Mouse (Mus musculus) hindbrain, embryonic 10.5 days (tissue): Measurements from ENCODE around the gene Epp13. TPM values are rescaled to one million over a fixed set of nuclear protein-coding genes. Genes with fewer than 3 reads are reported as not detected.
"Not testable (repeated sequence)": the region's sequence is repeated elsewhere in the genome, so short reads cannot be mapped to it uniquely, and the experiment has no call there.

Experiments used
- DNase-seq: peaks from one replicate; pipeline ENCODE4 v3.0.0-alpha.2; 2017; ENCODE audit warnings: low spot score
- H3K27ac ChIP-seq: fragments of 300-500 bp; sonication (generic); 2 replicates; pipeline ENCODE4 v1.5.1; 2016; ENCODE audit warnings: mild to moderate bottlenecking, moderate library complexity
- H3K27me3 ChIP-seq: fragments of 300-500 bp; sonication (generic); 2 replicates; pipeline ENCODE4 v1.6.1; 2016; ENCODE audit warnings: mild to moderate bottlenecking; ENCODE audit not compliant: poor library complexity, insufficient read depth, severe bottlenecking
- H3K36me3 ChIP-seq: fragments of 300-500 bp; sonication (generic); 2 replicates; pipeline ENCODE4 v1.6.1; 2016; ENCODE audit warnings: mild to moderate bottlenecking, moderate library complexity
- H3K4me1 ChIP-seq: fragments of 300-500 bp; sonication (generic); replicated peaks from 2 replicates; pipeline ENCODE4 v1.6.1; 2016; ENCODE audit warnings: mild to moderate bottlenecking
- H3K4me3 ChIP-seq: fragments of 300-500 bp; sonication (generic); 2 replicates; pipeline ENCODE4 v1.5.1; 2016; ENCODE audit warnings: mild to moderate bottlenecking, moderate library complexity
- H3K9me3 ChIP-seq: fragments of 300-500 bp; sonication (generic); 2 replicates; pipeline ENCODE4 v1.6.1; 2016; ENCODE audit warnings: mild to moderate bottlenecking, moderate library complexity
- WGBS: fragments of 180-500 bp; shearing (Covaris S2); methylation state at CpG from one replicate; pipeline ENCODE4 v1.1.7; 2016; 5-methylcytosine and 5-hydroxymethylcytosine counted together
- polyA plus RNA-seq: library from polyadenylated mRNA; unstranded; fragments of >200 nt; fragmentation: Nextera tagmentation; extraction: Ambion mirVana; gene quantifications from 2 replicates; pipeline ENCODE4 v1.2.1, GENCODE M21; 2016

The Epp13 gene
- polyA plus RNA-seq, 1 experiment from 2014 or later, result 0.24 TPM

- WGBS, result 33% methylated on average over 16 of the region's 16 CpGs
Measured at GRCm38 (mm10) chr7:6258232-6259220, 6.0 kb downstream of the Epp13 start.

GRCm38 (mm10) chr7:6260004-6260403 lies 7.5 kb downstream of the Epp13 start:
- H3K36me3 ChIP-seq, H3K27me3 ChIP-seq, H3K4me3 ChIP-seq, DNase-seq, H3K9me3 ChIP-seq, H3K27ac ChIP-seq, H3K4me1 ChIP-seq: not testable (repeated sequence)
- 40% methylated on average over 2 of the region's 2 CpGs for WGBS

More at GRCm38 (mm10) chr7:6258232-6259220, 6.0 kb downstream of the Epp13 start:
- Histone ChIP-seq H3K9me3 (peaks cover 10% of the 10 kb centered on the region; the same call in 1 of the 2 replicates), H3K4me1 (no peaks in the 10 kb centered on the region), H3K27me3 (no peaks in the 10 kb centered on the region), H3K36me3 (no peaks in the 10 kb centered on the region), H3K27ac (no peak overlapping the region), H3K4me3 (no peak overlapping the region)
- no peak for DNase-seq

- H3K27ac ChIP-seq, result no peak overlapping the region
- WGBS, result 84% methylated on average over 3 of the region's 3 CpGs
Measured at GRCm38 (mm10) chr7:6262120-6262519, 9.6 kb downstream of the Epp13 start.

GRCm38 (mm10) chr7:6262984-6263383 lies 10.5 kb downstream of the Epp13 start:
- no peaks in the 10 kb centered on the region for H3K27me3 ChIP-seq
- 84% methylated on average over 4 of the region's 4 CpGs for WGBS
- H3K27ac ChIP-seq, result no peak overlapping the region
- no peak overlapping the region for H3K4me3 ChIP-seq
- no peaks in the 10 kb centered on the region for H3K4me1 ChIP-seq
- DNase-seq, result no peak
- no peaks in the 10 kb centered on the region for H3K36me3 ChIP-seq
- peaks cover 3% of the 10 kb centered on the region; the same call in 1 of the 2 replicates for H3K9me3 ChIP-seq

More at GRCm38 (mm10) chr7:6262120-6262519, 9.6 kb downstream of the Epp13 start:
- H3K27me3 ChIP-seq, result no peaks in the 10 kb centered on the region
- no peaks in the 10 kb centered on the region for H3K4me1 ChIP-seq
- H3K9me3 ChIP-seq, result peaks cover 3% of the 10 kb centered on the region; the same call in 1 of the 2 replicates
- no peak for DNase-seq
- H3K36me3 ChIP-seq, result no peaks in the 10 kb centered on the region
- H3K4me3 ChIP-seq, result no peak overlapping the region

GRCm38 (mm10) chr7:6265695-6266094 lies 13.2 kb downstream of the Epp13 start:
- 63% methylated on average over 8 of the region's 8 CpGs for WGBS
- no peak overlapping the region for H3K4me3 ChIP-seq
- no peaks in the 10 kb centered on the region for H3K36me3 ChIP-seq
- peaks cover 3% of the 10 kb centered on the region; the same call in 1 of the 2 replicates for H3K9me3 ChIP-seq
- no peaks in the 10 kb centered on the region for H3K4me1 ChIP-seq
- H3K27ac ChIP-seq, result no peak overlapping the region
- peak; percentile 23 for DNase-seq
- H3K27me3 ChIP-seq, result no peaks in the 10 kb centered on the region

GRCm38 (mm10) chr7:6277906-6278305 lies 25.4 kb downstream of the Epp13 start:
- WGBS, result 68% methylated on average over 3 of the region's 3 CpGs
- no peaks in the 10 kb centered on the region for H3K27me3 ChIP-seq
- H3K27ac ChIP-seq, result no peak overlapping the region

GRCm38 (mm10) chr7:6282749-6283148 lies 30.2 kb downstream of the Epp13 start:
- Histone ChIP-seq H3K36me3 (no peaks in the 10 kb centered on the region), H3K4me3 (peak overlapping the region; percentile 61), H3K27ac (peak overlapping the region; percentile 91), H3K9me3 (peaks cover 6% of the 10 kb centered on the region; the same call in 1 of the 2 replicates), H3K27me3 (no peaks in the 10 kb centered on the region), H3K4me1 (peaks cover 18% of the 10 kb centered on the region)
- WGBS, result 3% methylated on average over 1 of the region's 1 CpGs
- peak; percentile 67 for DNase-seq

More at GRCm38 (mm10) chr7:6277906-6278305, 25.4 kb downstream of the Epp13 start:
- Histone ChIP-seq H3K36me3 (no peaks in the 10 kb centered on the region), H3K9me3 (0 out of 2 replicates have a peak, but pooled peaks cover 2% of the 10 kb centered on the region), H3K4me1 (no peaks in the 10 kb centered on the region), H3K4me3 (no peak overlapping the region)
- no peak for DNase-seq

GRCm38 (mm10) chr7:6283451-6284075 lies 31.1 kb downstream of the Epp13 start:
- peak; percentile 86 for DNase-seq
- Histone ChIP-seq H3K4me1 (peaks cover 24% of the 10 kb centered on the region), H3K27ac (peak overlapping the region; percentile 91), H3K4me3 (peak overlapping the region; percentile 61), H3K36me3 (no peaks in the 10 kb centered on the region), H3K27me3 (no peaks in the 10 kb centered on the region), H3K9me3 (peaks cover 6% of the 10 kb centered on the region; the same call in 1 of the 2 replicates)
- under 1% methylated on average over 23 of the region's 23 CpGs for WGBS

- H3K4me1 ChIP-seq, result peaks cover 26% of the 10 kb centered on the region
- H3K36me3 ChIP-seq, result no peaks in the 10 kb centered on the region
- H3K27me3 ChIP-seq, result no peaks in the 10 kb centered on the region
- 86% methylated on average over 4 of the region's 4 CpGs for WGBS
- DNase-seq, result no peak
- H3K9me3 ChIP-seq, result peaks cover 4% of the 10 kb centered on the region; the same call in 1 of the 2 replicates
- H3K27ac ChIP-seq, result no peak overlapping the region
- H3K4me3 ChIP-seq, result no peak overlapping the region
Measured at GRCm38 (mm10) chr7:6284442-6285012, 32.0 kb downstream of the Epp13 start.

- peaks cover 26% of the 10 kb centered on the region for H3K4me1 ChIP-seq
- DNase-seq, result no peak
- H3K36me3 ChIP-seq, result 0 out of 2 replicates have a peak, but pooled peaks cover under 1% of the 10 kb centered on the region
- no peaks in the 10 kb centered on the region for H3K27me3 ChIP-seq
- 88% methylated on average over 6 of the region's 6 CpGs for WGBS
- peak overlapping the region; percentile 59 for H3K4me3 ChIP-seq
- H3K27ac ChIP-seq, result no peak overlapping the region
- H3K9me3 ChIP-seq, result peaks cover 4% of the 10 kb centered on the region; the same call in 1 of the 2 replicates
Measured at GRCm38 (mm10) chr7:6285366-6285765, 32.9 kb downstream of the Epp13 start.

GRCm38 (mm10) chr7:6285842-6286705 lies 33.6 kb downstream of the Epp13 start, which contains the start of gene Zfp667:
TSS of gene Zfp667 (plus strand) at chr7:6286579.
- Histone ChIP-seq H3K36me3 (0 out of 2 replicates have a peak, but pooled peaks cover 3% of the 10 kb centered on the region), H3K9me3 (peaks cover 4% of the 10 kb centered on the region; the same call in 1 of the 2 replicates), H3K4me3 (peak within 1 kb of the TSS; percentile 59), H3K27me3 (no peaks in the 10 kb centered on the region), H3K4me1 (peaks cover 26% of the 10 kb centered on the region), H3K27ac (peak within 1 kb of the TSS; percentile 81)
- 3% methylated on average over 50 of the region's 50 CpGs for WGBS
- DNase-seq, result peak; percentile 98
